Mouse (Mus musculus) left cerebral cortex, adult 2 months (tissue): Measurements from ENCODE around the gene Golga5. TPM values are rescaled to one million over a fixed set of nuclear protein-coding genes. Genes with fewer than 3 reads are reported as not detected.
A peak's percentile ranks its signal among the peaks of the same experiment; 100 is the strongest.

Source experiments
- DNase-seq, 2 experiments: peaks; one replicate each; pipeline ENCODE4 v3.0.0; 2021 to 2022; ENCODE audit warnings: low spot score in 2 of 2, mixed read lengths in 1 of 2; ENCODE audit errors: extremely low spot score in 1 of 2
- H3K27ac ChIP-seq: fragments of 200-600 bp; 2 replicates; pipeline ENCODE4 v1.8.1; 2022
- H3K4me3 ChIP-seq: fragments of 200-600 bp; 2 replicates; pipeline ENCODE4 v1.8.1; 2022
- CTCF ChIP-seq: fragments of 200-600 bp; IDR thresholded peaks from 2 replicates; pipeline ENCODE4 v1.8.1; 2022; ENCODE audit warnings: antibody characterized with exemption, mild to moderate bottlenecking, moderate library complexity
- intact Hi-C: fragments of 180-260 bp; cut with DNase I; formaldehyde crosslinking; loops from one replicate; pipeline ENCODE4 v1.15.1; 2025
- total RNA-seq, 2 experiments: library from RNA; stranded (reverse); gene quantifications; 2 replicates each; pipeline ENCODE4 v1.2.3; 2021

Golga5 gene
- total RNA-seq, 2 experiments from 2014 or later, result 26.7 to 28.2 TPM

DNA sequence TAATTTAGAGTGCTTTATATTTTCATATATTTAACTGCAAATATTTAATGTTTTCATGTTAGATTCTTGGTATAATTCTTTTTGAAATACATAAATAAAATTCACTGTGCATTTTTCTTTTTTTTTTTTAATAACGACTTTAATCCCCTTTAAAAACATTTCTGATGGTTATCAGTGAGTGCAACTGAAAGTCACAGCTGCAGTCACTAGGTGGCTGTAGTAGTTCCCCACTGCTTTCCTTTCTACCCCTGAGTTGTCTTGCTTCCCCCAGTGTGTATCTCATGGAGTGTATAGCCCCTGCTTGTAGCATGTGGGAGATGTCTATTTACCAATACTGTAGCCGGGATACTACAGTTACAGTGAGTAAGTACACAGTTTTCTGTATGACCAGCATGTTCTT is 29.0 kb downstream of the Golga5 start:
- intact Hi-C loops, result no loop called here

DNA sequence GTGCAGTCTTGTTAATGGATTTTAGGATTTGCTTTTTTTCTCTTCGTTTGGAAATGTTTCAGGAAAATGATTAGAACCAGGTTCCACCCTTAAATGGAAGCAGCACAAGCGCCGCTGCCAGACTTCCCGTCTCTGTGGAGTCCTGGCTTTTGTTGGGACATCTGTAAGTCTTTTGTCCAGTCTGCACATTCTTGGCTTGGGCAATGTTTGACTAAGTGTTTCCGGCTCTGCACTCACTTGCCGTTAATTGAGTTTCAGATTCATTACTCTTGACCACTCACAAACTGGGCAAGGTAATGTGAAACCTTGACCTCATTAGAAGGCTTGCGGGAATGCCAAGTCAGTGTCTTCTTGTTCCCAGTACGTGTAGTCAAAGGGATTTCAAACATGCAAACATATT is 29.8 kb downstream of the Golga5 start:
- TF ChIP-seq CTCF, result no peak
- no peak for DNase-seq
- Histone ChIP-seq H3K4me3 (no peak overlapping the region), H3K27ac (no peak overlapping the region)
- intact Hi-C loops, result no loop called here

More for the DNA sequence above, 29.0 kb downstream of the Golga5 start:
- H3K27ac ChIP-seq, result no peak overlapping the region
- TF ChIP-seq CTCF, result peak; percentile 11
- H3K4me3 ChIP-seq, result no peak overlapping the region
- no peak for DNase-seq

DNA sequence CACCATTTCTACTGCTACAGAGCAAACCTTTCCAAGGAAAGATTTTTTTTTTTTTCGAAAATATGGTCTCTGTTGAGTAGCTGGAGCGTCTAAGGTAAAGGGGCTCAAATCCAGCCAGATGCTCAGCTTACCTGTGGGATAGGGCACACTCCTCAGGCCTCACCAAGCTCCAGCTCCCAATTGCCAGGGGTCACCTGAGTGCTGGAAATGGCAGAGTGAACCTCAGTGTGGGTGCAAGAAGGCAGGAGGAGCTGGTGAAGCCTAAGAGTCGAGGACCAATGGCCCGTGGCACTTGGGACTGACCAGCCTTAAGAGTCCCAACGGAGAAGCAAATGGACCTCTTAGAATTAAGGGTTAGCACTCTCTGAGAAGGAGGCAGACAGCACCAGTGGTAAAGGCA is 30.3 kb downstream of the Golga5 start:
- intact Hi-C loops, result no loop called here
- H3K4me3 ChIP-seq, result no peak overlapping the region
- TF ChIP-seq CTCF, result no peak
- H3K27ac ChIP-seq, result no peak overlapping the region
- DNase-seq, result no peak

DNA sequence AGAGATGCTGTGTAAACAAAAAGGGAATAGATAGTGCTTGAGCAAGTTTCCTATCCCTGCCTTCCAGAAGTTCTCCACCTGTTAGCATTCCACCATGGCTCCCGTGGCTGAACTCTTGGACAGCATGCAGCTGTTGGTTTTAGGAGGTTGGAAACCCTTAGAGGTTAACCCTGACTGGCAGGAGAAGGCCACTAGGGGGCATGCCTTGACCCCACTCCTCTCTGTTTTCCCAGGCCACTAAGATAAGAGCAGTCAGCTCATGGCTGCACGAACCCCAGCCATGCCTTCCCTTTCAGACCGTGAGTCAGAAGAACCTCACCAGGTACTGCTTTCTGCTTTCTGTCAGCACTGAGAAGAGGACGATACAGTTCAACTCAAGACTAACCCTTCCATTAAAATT is 30.8 kb downstream of the Golga5 start:
- Histone ChIP-seq H3K27ac (no peak overlapping the region), H3K4me3 (no peak overlapping the region)
- no peak for DNase-seq
- peak; percentile 39 for TF ChIP-seq CTCF
- intact Hi-C loops, result loop anchor here (5.0 kb wide), 1 partner anchor 218 kb away; no protein-coding TSS in a partner anchor

- H3K4me3 ChIP-seq, result no peak overlapping the region
- no peak for DNase-seq
- no peak overlapping the region for H3K27ac ChIP-seq
- TF ChIP-seq CTCF, result no peak
- intact Hi-C loops, result loop anchor here (5.0 kb wide), 1 partner anchor 216 kb away; no protein-coding TSS in a partner anchor
These were observed 32.1 kb downstream of the Golga5 start for GRCm38 (mm10) chr12:102501038-102501437.

DNA sequence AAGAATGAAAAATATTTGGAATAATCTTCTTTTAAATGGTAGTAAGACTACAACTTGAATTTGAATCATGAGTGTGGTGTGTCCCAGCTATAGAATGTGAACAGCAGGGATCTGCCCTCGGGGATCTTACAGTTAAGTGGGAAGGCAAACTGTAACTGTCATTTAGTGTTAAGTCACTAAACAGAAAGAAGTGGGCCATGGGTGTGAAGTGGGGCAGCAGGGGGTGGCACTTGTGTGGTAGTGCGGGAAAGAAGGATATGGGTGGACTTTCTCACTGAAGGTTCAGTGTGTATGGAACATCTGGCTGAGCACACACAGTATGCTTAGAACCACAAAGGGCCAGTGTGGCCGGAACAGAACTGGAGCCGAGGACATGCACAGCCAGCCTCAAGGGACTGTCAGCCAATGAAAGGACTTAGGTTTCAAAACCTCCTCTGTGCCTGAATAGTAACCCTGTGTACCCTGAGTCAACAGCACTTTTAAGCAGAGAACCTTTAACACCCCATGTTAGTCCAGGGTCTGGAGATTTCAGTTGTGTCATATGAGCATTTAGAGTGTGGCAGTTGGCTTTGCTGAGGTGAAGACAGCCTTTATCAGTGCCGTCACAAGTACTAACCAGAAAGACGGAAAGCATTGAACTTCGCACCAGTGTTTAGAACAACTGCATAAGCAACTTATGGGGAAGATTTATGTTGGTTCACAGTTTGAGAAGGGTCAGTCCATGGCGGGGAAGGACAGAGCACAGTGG is 33.1 kb downstream of the Golga5 start:
- intact Hi-C loops, result loop anchor here (5.0 kb wide), 1 partner anchor 215 kb away; no protein-coding TSS in a partner anchor
- no peak for DNase-seq

GRCm38 (mm10) chr12:102505131-102505713 is 36.3 kb downstream of the Golga5 start:
- no peak for DNase-seq
- intact Hi-C loops, result no loop called here
- no peak; the same call in 1 of the 2 replicates for TF ChIP-seq CTCF
- Histone ChIP-seq H3K4me3 (no peak overlapping the region), H3K27ac (no peak overlapping the region)

More for the DNA sequence above, 33.1 kb downstream of the Golga5 start:
- H3K4me3 ChIP-seq, result no peak overlapping the region
- no peak overlapping the region for H3K27ac ChIP-seq
- no peak for TF ChIP-seq CTCF

DNA sequence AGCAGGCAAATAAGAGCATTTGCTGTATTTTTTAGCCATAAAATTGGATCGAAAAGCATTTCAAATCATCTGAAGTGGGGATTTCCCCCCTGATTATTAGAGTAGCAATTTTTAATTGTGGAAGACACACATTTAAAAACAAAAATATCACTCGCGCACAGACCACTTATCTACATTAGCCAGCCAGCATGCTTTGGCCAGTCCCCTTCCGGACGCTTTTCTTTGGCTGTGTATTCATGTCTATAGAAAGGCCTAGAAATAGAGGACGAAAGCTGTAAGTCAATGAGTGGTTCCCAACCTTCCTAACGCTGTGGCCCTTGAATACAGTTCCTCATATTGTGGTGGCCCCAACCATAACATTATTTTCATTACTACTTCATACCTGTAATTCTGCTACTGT is 37.0 kb downstream of the Golga5 start:
- Histone ChIP-seq H3K4me3 (no peak overlapping the region), H3K27ac (no peak overlapping the region)
- intact Hi-C loops, result no loop called here
- TF ChIP-seq CTCF, result no peak
- DNase-seq, result no peak

DNA sequence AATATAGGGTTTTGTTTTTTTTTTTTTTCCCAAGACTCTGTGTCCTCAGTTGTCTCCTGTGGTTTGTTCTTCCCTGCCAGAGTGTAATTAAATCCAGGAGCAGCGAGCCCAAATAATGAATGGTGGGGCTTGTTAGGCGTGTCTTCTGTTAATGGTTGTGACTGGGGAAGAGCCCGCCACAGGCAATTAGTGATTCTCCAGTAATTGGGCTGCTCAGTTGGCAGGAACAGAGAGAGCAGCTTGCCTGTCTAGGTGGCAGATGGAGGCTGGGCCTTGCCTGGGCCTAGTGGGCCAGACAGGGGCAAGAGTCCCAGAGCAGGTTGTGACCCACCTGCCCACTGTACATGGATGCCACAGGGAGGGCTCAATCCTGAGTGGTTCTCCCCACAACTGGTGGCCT is 42.4 kb downstream of the Golga5 start:
- no peak overlapping the region for H3K27ac ChIP-seq
- TF ChIP-seq CTCF, result no peak

GRCm38 (mm10) chr12:102514151-102514550 is 45.2 kb downstream of the Golga5 start:
- Histone ChIP-seq H3K4me3 (no peak overlapping the region), H3K27ac (no peak overlapping the region)
- no peak for DNase-seq
- intact Hi-C loops, result no loop called here
- TF ChIP-seq CTCF, result no peak

More for the DNA sequence above, 42.4 kb downstream of the Golga5 start:
- DNase-seq, result no peak
- intact Hi-C loops, result no loop called here
- H3K4me3 ChIP-seq, result no peak overlapping the region

DNA sequence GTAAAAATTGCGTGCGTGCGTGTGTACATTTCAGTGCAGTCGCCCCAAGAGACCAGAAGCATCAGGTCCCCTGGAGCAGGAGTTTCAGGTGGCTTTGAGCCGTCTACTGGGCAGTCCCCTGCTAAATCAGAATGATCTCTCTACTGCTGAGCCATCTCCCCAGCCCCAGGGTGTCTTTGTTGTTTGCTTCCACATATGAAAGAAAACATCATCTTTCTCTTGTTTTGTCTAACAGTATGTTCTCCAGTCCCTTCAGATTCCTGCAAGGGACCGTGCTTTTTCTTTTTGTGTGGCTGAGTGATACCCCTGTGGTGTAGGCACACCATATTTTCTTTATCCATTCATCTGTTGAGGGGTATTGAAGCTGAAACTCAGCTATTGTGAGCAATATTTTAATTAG is 45.8 kb downstream of the Golga5 start:
- no peak for DNase-seq
- TF ChIP-seq CTCF, result no peak
- intact Hi-C loops, result no loop called here
- Histone ChIP-seq H3K27ac (no peak overlapping the region), H3K4me3 (no peak overlapping the region)

GRCm38 (mm10) chr12:102516151-102516550 is 47.2 kb downstream of the Golga5 start:
- DNase-seq, result no peak
- no peak for TF ChIP-seq CTCF
- intact Hi-C loops, result no loop called here
- Histone ChIP-seq H3K27ac (no peak overlapping the region), H3K4me3 (no peak overlapping the region)
